Mouse (Mus musculus) heart, embryonic 16.5 days (tissue): ENCODE measurements at regions not wholly inside any gene's neighbourhood (a gene's known extent, or its start where the extent isn't known, plus 50 kb on each side); places are given as distances from the start of the nearest gene placed in this dataset.

Experiments used
- ATAC-seq: fragments of 200-750 bp; cut with Nextera tagmentation; replicated peaks from 2 replicates; pipeline ENCODE4 v1.8.0; 2017; ENCODE audit warnings: moderate number of reproducible peaks; ENCODE audit not compliant: insufficient read depth, low FRiP score; ENCODE audit errors: extremely low read depth
- H3K27ac ChIP-seq: fragments of 300-500 bp; sonication (generic); 2 replicates; pipeline ENCODE4 v1.5.1; 2014; ENCODE audit warnings: mild to moderate bottlenecking, low read length, control low read depth, moderate library complexity
- H3K27me3 ChIP-seq: fragments of 300-500 bp; sonication (generic); 2 replicates; pipeline ENCODE4 v1.6.1; 2014; ENCODE audit warnings: low read length, mixed read lengths; ENCODE audit not compliant: control insufficient read depth, insufficient read depth
- H3K36me3 ChIP-seq: fragments of 300-500 bp; sonication (generic); 2 replicates; pipeline ENCODE4 v1.6.1; 2014; ENCODE audit not compliant: control insufficient read depth, insufficient read depth
- H3K4me1 ChIP-seq: fragments of 300-500 bp; sonication (generic); 2 replicates; pipeline ENCODE4 v1.6.1; 2014; ENCODE audit warnings: low read length, mixed read lengths; ENCODE audit not compliant: control insufficient read depth, insufficient read depth
- H3K4me2 ChIP-seq: fragments of 300-500 bp; sonication (generic); 2 replicates; pipeline ENCODE4 v1.6.1; 2014; ENCODE audit warnings: low read depth, mild to moderate bottlenecking, control low read depth, low read length
- H3K4me3 ChIP-seq: fragments of 300-500 bp; sonication (generic); 2 replicates; pipeline ENCODE4 v1.5.1; 2014; ENCODE audit warnings: mild to moderate bottlenecking, control low read depth, low read length
- H3K9ac ChIP-seq: fragments of 300-500 bp; sonication (generic); 2 replicates; pipeline ENCODE4 v1.6.1; 2014; ENCODE audit warnings: low read length, control low read depth
- H3K9me3 ChIP-seq: fragments of 300-500 bp; sonication (generic); replicated peaks from 2 replicates; pipeline ENCODE4 v1.6.1; 2016; ENCODE audit warnings: low read length; ENCODE audit not compliant: control insufficient read depth
- WGBS: fragments of 180-500 bp; shearing (Covaris S2); extraction: QIAGEN DNeasy Blood & Tissue Kit; methylation state at CpG from one replicate; pipeline ENCODE4 v1.1.7; 2014; 5-methylcytosine and 5-hydroxymethylcytosine counted together

DNA sequence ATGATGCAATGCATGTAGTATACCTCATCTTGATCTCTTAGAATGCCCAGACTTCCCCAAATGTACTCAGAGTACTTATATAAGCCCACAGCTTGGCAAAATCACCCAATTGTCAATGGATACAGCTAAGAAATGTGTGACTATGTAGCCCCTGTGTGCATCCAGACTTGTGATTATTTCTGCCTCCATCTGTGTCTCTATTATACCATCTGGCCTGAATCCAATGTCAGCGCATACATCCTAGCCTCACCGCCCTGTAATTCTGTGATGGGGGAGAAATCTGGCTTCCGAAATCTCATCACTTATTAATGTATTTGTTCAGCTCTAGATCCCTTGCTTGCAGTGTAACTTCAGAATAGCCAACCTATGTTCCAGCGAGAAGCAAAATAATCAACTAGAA is 50.9 kb upstream of the Wscd1 start:
- no peak for ATAC-seq
- 93% methylated on average over 4 of the region's 4 CpGs for WGBS
- no peak overlapping the region for H3K9ac ChIP-seq
- no peaks in the 10 kb centered on the region for H3K4me1 ChIP-seq
- H3K27me3 ChIP-seq: no peaks in the 10 kb centered on the region
- no peaks in the 10 kb centered on the region for H3K9me3 ChIP-seq
- no peak overlapping the region for H3K4me3 ChIP-seq
- no peak overlapping the region for H3K4me2 ChIP-seq
- no peaks in the 10 kb centered on the region for H3K36me3 ChIP-seq
- H3K27ac ChIP-seq: no peak overlapping the region
